Mouse (Mus musculus) erythroblast, embryonic 14.5 days (primary cell): ENCODE measurements around the gene Grm1.

ENCODE experiments used
- GATA1 ChIP-seq: IDR thresholded peaks from 2 replicates; pipeline ENCODE4 v1.6.1; 2012; ENCODE audit warnings: low read length, inconsistent platforms, mixed read lengths
- TAL1 ChIP-seq: IDR thresholded peaks from 3 replicates; pipeline ENCODE4 v1.6.1; 2012; ENCODE audit warnings: low read length, inconsistent platforms, mixed read lengths

DNA sequence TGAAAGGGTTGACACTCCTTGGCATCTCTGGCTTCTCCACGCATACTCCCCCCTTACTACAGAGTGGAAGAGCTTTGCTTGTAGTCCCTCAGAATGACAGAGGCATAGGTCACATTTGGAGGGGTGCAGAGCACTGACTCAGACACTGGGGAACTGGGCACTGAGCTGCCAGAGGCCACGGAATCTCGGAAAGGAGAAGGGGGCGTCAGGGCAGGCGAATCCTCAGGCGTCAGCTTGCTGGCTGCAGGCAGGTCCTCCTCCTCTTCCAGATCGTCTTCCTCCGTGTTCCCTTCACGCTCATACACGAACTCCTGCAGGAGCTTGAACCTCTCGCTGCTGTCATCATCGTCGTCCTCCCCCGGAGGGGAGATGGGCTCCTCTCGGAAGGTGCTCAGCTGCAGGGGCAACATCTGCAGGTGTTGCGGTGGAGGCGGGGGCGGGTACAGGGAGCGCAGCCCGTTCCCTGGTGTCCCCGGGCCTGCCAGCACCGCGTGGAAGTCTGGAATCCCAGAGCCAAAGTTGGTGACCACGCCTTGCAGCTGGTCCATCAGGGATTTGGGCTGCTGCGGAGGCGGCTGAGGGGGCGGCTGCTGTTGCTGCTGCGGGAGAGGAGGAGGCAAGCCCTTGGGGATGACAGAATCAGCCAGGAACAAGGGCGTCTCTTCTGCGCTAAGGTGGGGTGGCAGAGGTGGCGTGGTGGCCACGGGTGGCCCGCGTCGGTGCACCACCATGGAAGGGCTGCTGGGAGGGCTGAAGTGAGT is 393.1 kb downstream of the Grm1 start:
- no peak for TF ChIP-seq TAL1
- TF ChIP-seq GATA1, result no peak
